Mouse (Mus musculus) heart, postnatal 4 days (tissue): Measurements from ENCODE around the gene Bcas3. TPM values are rescaled to one million over a fixed set of nuclear protein-coding genes. Genes with fewer than 3 reads are reported as not detected.

Experiments used
- DNase-seq: peaks from one replicate; pipeline ENCODE4 v3.0.0; 2021
- total RNA-seq, 2 experiments: library from RNA; stranded (reverse); gene quantifications; 2 replicates each; pipeline ENCODE4 v1.2.3; 2021

The Bcas3 gene
- total RNA-seq, 2 experiments from 2014 or later = 24.4 to 24.7 TPM

DNA sequence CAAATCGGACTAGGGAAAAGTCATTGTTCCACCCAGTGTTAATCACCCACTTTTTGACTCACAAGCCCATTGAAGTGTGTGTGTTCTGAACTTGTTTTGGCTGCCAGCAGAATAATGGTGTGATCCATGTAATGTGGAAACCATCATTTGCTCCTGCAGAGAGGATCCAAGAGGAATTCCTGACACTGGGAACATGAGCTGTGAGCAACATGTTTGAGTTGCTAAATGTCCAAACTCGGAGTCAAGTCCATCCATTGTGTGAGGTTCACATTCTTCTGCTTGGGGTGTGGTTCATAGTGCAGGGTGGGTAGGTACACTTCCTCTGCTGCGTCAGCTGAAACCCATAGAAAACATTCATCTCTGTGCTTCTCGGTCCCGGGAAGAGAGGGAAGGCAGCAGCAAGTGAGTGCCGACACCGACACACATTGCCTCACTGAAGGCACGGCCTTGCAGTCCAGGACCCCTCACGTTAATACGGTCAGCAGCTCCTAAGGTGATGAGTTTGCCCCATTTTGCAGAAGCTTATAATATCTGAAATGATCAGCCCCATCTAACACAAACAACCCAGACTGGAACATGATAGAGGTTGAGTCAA, 320.0 kb downstream of the Bcas3 start:
- DNase-seq = no peak

DNA sequence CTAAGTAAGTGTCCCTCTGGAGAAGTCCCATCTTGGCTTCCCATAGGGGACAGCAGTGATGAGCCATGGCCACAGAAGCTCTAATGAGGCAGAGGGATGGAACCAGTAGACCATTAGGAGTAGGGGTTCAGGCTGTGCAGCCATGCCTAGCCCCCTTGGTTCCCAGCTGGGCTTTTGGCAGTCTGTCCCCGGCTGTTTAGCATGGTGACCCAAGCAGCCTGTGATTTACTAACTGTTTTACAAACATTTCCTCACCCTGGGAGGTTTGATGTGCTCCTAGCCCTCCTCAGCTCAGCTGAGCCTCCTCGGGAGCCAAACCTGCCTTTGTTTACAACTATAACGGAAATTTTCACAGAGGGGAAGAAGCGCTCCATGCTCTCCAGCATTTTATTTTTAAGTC, 322.3 kb downstream of the Bcas3 start:
- no peak for DNase-seq

DNA sequence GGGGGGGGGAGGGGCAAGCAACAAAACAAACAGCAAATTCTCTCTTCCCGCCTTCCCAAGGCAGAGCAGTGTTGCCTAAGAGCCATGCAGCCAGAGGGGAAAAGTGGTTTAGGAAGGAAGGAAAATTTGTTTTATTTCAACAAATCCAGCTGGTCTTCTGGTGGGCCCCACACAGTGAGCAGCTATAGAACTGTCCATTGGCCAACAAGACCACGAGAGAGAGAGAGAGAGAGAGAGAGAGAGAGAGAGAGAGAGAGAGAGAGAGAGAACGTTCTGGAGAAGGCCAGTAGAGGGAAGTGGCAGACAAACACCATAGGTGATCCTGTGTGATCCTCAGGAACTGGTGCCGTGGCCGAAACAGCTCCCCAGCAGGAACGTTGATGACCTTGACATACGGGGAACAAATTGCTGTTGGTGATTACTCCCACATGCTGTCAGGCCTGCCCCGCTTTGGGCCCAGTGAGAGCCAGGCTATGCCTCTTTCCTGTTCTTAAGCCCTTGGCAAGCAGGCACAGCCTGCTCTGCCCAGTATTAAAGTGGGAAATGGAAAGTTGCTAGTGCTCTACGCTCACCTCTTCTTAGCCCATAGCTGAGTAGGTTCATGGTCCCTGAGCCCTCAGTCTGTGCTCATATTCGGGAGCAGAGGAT, 323.5 kb downstream of the Bcas3 start:
- DNase-seq = no peak

DNA sequence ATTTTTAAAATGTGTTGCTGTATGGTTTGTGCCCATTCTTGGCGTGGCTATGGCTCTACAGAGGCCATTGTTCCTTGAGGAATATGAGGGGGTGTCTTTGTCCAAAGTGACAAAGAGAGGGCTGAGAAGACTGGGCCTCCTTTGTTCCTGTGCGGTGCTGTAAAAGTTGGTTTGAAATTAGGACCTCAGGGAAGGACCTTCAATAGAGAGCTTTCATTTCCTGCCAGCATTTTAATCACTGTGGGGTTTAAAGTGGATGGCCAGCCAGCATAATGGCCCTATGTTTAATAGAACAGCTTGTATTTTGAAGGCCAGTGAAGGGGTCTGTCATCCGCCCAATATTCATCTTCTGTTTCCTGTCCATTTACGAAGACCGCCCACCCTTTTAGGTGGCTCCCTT, 325.7 kb downstream of the Bcas3 start:
- DNase-seq = no peak

DNA sequence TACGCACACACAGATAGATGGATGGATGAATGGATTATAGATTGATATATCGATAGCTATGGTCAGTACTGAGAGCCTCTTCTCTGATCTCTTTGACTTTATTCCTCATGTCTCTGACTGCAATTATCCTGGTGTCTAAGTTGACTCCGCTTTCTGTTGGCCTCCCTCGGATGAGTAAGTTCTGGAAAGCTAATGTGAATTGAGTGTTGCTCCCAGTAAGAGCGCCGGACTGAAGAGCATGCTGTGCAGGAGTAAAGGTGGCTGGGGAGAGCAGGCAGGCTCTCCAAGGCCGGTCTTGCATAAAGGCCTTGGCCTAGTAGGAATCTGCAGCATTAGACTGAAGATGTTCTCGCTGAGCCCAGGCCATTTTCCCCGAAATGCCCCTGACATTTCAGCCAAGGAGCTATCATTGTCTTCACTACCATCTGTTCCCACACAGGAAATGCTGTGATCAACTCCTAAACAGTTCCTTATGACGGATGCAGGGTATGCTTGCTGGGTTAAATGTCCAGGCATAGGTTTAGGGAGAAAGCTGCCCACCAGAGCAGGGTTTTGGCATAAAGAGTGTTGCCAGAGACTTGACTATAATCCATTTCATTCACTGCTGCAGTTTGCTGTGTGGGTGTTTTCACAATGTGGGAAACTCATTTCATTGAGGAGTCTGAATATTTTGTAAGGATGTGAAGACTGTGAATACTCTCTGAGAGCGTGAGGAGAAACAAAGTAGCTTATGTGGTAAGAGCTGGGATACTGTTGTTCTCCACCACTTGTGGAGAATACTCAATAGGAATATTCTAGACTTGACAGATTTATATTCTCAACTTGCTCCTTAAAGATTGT, 328.8 kb downstream of the Bcas3 start:
- DNase-seq = no peak

DNA sequence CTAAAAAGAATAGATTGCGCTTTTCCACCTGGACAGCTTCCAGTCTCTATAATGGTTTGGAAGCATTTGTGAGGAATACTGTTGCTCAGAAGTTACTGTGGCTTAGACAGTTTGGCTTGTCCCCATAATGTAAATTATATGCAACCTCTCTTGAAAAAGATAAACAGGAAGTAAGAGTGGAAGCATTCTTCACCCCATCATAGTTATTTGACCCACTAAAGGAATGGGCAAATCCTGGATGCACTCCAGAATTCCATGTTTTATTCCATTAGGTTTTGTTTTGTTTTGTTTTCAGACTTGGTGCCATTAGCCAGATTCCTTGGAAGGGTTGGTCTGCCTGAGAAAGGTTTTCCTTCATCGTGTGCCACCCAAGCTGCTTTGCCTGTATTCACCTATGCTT, 332.0 kb downstream of the Bcas3 start:
- no peak for DNase-seq

DNA sequence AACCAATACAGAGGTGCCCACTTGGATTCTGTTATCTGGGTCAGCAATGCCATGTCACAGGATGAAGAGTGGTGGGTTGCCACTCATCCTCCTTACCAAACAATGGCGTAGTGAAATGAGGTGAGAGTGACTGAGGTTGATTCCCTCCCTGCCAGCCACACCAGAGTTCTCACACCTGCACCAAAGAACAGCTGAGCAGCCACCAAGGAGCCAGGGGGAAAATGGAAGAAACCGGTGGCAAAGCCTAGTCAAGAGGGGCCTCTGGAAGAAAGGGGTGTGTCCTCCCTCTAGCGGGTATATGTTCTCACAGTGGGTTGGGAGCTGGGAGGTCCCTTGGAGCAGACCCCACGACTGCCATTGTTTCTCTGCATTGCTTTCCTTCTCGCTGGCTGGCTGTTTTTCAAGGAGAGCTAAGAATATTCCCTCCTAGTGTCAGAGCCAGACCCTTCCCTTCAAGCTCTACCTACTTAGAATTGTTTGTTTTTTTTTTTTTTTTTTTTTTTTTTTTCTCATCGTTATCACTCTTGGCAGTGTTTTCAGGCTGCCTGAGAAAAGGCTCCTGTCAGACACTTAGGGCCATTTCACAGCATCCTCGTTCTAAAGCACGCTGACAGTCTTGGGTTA, 335.0 kb downstream of the Bcas3 start:
- DNase-seq = no peak

DNA sequence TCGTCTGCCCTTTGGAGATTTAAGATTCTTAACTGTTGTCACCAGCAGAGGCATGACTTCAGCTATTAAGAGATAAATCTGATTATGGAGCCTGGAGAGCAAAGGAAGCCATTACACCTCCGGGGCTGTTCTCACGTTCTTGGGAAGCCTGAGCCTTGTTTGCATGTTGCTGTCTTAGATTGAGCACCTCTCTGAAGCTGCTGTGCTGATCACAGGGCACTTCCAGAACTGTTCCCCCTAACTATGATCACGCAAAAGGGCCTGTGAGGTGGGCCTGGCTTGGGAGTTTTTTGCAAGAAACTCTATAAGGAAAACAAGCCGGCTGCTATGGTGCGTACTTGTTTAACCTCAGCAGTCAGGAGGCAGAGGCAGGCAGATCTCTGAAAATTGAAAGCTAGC, 335.5 kb downstream of the Bcas3 start:
- no peak for DNase-seq

DNA sequence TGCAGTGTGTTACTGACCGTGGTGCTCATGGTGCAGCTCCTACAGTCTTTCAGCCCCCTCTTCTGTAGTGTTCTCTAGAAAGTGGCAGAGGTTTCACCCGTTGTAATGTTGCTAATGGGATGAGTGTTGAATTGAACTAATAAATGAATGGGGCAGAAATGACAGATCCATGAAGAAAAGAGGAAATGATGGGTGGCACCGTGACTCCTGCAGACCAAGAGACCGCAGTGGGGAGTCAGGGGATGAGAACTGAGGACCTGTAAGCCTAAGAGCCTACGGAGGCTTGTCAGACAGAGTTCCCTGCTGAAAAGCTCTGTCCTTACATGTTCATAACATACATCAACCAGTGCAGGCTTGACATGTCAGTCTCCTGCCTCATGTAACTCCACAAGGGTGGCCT, 336.3 kb downstream of the Bcas3 start:
- DNase-seq = no peak

DNA sequence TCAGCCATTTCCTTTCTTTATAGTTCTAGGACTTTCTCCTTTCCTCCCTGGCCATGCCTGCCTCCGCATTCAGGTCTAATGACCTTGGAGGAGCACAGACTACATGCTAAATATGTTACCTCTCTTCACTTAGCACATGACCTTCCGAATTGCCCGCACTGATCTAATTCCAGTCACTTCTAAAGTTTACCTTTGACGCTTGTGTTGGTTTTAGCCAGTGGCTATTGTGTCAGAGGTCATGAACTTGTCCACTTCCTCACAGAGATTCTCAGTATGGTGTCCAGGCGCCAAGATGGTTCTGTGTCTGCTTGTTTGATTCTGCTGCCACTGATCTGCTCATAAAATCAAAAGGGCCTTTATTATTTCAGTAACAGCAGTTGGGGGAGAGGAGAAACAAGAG, 338.3 kb downstream of the Bcas3 start:
- DNase-seq = no peak

DNA sequence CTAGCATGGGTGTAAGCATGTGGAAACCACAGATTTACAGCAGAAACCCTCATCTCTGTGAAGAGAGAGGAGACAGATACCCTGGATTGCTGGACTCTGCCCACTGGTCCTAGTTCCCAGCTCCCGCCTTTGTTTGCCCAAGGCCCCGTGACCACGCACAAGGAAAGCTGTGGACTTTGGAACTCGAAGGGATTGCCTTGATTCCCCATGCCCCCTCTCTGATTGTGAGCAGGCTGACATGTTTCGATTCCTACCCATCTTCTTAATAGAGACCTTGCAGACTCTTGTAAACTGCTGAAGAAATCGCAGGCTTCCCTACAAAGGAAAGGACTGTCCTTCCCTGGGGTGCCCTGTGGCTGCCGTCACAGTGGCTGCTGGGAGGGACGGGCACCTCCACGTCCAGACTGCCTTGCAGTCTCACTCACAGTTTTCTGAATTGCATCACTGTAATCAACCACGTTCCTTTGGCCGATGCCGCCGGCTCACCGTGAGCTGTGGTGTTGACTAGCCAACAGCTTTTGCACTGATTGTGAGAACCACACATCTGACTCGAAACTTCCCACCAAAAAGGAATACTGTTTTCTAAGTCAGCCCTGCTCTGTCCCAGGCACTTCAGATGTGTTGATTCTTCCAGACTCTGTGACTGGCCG, 342.8 kb downstream of the Bcas3 start:
- no peak for DNase-seq

DNA sequence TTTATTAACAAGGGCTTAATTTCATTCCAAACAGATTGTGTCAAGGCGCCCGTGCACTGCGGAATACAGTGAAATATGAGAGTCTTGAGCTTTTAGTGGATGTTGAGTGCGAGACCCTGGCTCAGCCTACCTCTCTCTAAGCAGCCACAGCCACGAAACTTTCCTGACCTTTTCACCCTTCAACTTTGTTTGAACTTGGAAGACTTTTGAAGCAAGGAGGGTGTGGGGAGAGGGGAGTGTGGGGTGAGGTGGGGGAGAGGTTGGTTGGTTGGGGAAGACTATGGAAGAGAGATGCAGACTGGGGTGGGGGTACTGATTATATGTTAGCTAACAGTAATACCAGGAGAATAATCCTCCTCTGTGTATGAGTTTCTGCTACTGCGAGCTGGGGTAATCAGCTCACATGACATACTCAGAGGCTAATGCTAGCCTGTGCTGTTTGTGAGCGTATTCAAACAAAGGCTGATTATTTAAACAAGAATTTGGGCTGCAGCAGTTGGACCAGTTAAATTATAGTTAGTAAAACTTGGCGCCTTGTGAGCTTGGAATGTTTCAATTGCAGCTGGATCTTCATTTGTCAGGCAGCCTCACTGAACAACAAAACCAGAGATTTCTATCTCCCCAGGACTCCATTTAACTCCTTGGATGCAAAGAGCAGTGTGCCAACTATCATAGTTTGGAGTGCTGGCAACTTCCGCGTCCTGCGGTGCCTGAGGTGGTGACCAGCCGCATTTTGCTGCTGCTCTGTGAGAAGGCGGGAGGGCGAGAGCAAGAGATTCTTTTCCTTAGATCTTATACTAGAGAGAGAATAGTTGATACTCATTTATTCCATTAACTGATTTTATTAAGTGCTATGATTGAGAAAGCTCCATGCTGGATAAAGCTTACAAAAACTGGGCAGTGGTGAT, 343.8 kb downstream of the Bcas3 start:
- DNase-seq = no peak

DNA sequence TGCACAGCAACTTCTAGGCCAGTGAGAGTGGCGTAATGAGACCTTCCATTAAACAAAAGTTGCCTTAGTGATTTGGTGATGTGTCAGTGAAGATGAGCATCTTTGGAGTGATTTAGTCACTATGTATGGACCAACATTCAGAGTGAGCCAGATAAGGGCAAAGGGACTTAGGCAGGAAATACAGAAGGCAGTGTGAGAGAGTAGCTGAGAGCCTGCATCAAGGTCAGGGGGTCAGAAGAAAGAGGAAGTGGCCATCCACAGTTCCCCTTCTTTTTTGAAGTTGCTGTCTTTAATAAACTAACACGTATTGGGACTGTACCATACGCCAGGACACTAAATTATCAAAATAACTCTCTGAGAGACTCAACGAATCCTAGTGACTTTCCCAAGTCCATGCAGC, 344.5 kb downstream of the Bcas3 start:
- DNase-seq = no peak

DNA sequence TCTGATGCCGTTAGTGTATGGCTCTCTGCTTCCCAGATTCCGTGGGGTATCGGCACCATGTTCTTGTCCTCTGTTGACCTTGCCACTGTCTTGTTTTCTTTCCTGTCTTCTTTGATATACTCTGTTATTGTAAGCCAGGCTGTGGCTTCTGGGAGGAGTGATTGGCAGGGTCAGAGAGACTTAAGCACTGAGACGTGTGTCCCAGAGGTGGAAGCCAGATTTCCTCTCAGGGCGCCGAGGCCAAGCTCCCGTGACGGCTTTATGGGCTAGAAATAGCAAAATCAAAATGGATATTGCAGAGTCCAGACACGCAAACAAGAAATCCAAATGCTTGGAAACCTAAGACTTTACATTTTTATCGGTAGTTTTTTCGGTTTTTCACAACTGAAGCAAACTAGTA, 345.3 kb downstream of the Bcas3 start:
- DNase-seq = no peak

DNA sequence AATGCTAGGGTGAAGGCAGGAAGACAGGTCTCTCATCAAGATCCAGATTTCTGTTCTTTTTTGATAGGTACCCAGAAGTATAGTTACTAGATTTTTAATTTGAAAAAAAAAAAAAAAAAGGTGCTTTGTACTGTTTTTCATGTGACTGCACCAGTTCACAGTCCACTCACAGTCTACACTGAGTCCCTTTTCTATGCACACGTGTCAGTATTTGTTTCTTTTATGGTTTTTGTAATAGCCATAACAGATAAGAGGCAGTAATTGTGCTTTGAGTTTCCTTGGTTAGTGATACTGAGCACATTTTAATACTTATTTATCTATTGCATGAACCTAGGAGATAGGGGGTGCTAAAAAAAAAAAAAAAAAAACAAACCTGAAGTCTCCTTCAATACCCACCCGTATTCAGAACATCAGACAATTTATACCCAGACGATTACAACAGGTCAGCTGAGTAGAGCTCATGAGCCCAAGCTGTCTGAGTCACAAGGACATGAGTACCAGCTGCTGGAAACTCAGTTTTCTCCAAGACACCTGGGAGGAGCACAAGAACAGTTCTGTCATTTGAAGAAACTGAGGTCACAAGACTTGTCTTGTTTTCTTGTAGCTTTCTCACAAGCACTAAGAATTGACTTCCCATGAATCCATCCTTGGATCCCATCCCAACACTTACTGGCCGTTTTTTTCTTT, 351.2 kb downstream of the Bcas3 start:
- no peak for DNase-seq

DNA sequence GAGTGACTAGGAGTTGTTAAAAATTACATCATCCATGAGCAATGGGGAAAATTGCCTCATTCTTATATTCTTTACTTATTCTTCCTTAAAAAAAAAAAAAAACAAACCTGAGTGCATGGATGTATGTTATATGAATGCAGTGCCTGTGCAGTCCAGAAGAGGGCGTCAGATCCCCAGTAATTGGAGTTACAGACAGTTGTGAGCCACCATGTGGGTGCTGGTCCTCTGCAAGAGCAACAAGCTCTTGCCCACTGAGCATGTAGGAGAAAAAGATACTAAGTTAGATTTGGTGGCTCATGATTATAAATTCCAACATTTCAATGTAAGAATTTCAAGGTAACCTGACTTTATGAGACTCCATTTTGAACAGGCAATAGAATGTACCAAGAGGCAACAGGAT, 353.7 kb downstream of the Bcas3 start:
- DNase-seq = no peak

DNA sequence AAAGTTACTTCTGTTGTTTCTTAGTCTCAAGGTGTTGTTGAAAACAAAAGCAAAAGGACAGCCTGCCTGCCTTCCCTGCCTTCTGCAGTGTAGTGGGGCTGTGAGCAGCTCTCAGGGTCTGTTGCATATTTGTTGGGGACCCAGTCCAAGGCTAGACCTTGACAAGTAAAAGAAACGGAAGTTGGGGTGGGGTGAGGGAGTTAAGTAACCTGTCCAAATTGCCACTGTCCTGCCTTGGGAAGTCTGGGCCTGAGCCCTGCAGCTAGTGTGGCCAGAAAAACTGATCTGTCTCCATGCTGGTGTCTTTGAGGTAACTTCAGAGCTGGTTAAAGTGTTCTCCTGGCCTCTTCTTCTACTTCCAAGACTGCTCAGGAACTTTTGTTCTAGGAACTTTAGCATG, 354.5 kb downstream of the Bcas3 start:
- DNase-seq = no peak

DNA sequence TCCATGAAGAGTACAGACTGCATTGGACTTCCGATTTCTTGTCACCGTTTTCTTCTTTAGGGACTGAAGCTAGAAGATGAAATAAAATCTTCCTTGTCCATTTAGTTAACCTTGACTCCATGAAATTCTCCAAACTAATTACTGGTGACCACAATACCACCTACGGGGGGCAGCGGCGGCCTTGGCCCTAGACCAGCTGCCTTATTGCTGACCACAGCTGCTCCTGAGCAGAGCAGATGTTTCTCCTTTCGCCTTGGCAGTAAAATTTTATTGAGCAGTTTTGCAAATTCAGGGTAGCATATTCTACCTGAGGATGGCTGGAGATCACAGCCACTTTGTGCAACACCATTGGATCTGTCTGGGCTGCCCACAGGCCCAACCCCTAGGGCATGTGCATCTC, 356.2 kb downstream of the Bcas3 start:
- no peak for DNase-seq

DNA sequence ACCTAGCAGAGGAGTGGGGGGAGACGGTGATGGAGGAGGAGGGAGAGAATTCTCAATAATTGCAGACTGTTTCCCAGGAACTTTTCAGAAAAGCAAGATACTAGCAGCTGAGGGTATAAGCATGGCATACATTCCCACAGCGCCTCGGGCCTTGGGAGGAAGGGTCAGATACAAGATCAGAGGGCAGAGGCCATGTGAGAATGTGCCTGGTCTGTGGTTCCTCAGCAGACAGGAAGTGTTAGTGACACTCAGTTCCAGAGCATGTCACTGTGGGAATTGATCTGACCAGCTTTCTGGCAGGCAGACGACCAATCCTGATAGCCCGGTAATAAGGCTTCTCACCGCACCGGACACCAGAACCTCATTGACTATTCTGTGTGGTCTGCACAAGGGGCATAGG, 357.2 kb downstream of the Bcas3 start:
- no peak for DNase-seq

DNA sequence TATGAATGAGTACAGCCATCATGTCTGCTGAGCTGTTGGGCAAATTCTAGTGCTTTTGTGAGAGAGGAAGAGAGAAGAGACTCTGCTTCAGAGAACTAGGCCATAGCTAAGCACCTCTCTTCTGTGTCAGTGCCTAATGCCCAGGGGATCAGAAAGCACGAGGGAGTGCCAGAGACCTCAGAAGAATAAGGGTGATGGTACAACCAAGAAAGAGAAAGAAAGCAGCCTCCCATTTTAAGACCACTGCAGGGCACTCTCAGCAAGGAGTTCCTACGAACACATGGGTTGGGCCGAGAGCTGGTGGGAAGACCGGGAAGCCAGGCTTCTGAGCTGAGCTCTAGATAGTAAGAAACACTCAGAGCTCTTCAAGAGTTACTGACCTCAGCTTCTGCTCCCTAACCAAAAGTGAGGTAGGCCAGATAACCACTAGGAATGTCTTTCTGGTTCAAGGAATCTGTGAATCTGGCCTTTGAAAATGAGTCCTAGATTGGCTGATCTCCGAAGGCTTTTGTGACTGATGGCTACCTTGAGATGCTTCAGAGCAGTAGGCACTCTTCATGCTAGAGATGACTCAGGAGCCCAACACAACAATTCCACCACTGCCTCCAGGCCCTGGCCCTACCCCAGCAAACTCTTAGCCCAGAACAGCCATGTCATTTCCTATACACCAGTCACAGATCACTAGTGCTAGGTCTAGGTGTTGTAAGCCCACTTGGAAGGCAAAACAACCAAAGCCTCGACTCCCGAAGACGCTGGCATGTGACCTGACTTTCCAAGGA, 359.2 kb downstream of the Bcas3 start:
- DNase-seq = no peak
